Mouse (Mus musculus): ENCODE data around the gene Rnh1. TPM values are rescaled to one million over a fixed set of nuclear protein-coding genes. Genes with fewer than 3 reads are reported as not detected.

Gene Rnh1
- polyA plus RNA-seq, 2 experiments: 92.3 to 216 TPM

DNA sequence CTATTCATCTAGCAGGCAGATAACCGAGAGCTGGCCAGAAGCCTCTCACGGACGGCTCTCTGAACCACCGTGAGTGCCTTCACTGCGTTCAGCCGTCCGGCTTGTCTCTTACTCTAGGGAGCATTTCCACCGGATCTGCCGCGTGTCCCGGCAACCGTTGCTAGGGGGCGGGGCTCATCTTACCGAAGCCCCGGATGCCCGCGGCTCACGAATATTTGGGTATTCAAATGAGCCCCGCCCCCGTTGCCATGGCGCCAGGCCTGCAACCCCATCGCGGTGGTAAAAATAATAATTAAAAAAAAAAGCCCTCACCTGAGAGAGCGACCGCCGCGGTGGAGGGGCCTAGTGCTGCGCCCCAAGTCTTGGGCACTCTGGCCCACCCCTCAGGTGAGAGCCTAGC, 22.2 kb upstream of the Rnh1 start:
- TF ChIP-seq POLR2A (IDR thresholded peaks at IDR 0.05; ENCODE audit: borderline replicate concordance, extremely low read depth, insufficient read depth, insufficient read length): no peak
- Histone ChIP-seq H3K36me3 (ENCODE audit: control insufficient read depth, insufficient read depth, low read length) (peaks cover 31% of the 10 kb centered on the region), H3K4me2 (replicated peaks; ENCODE audit: low read depth, low read length, severe bottlenecking) (peak overlapping the region; percentile 95), H3K9ac (ENCODE audit: low read depth, low read length, severe bottlenecking) (peak overlapping the region; percentile 35), H3K9me3 (ENCODE audit: control insufficient read depth, low read length) (no peaks in the 10 kb centered on the region), H3K4me1 (ENCODE audit: control insufficient read depth, insufficient read depth, low read length) (peaks cover 13% of the 10 kb centered on the region), H3K27ac (replicated peaks; ENCODE audit: low read depth, low read length) (peak overlapping the region; percentile 72), H3K4me3 (replicated peaks; ENCODE audit: low read length) (peak overlapping the region; percentile 92), H3K27me3 (ENCODE audit: control insufficient read depth, insufficient read depth, low read length) (no peaks in the 10 kb centered on the region)
- under 1% methylated on average over 28 of the region's 28 CpGs for WGBS
- ATAC-seq (ENCODE audit: low FRiP score, low read depth): peak; percentile 31
- DNase-seq (ENCODE audit: low spot score): peak; percentile 85

DNA sequence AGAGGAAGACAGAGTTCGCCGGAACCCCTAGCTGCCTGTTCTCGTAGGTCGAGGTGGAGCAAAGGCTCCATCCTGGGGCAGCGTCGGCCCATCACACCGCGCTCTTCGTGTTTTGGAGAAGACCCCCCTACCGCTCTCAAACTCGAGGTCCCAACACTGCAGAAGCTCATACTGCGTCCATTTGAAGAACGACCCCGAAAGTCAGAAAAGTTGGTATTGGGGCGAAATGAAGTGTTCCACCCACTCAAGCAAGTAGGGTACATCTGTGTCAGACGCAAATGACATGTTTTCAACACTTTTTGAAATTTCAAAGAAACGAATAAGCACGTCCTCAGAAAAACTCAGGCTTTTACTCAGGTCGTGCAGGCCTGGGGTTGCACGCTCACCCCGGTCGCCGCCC, 21.8 kb upstream of the Rnh1 start:
- peak overlapping the region; percentile 72 for H3K27ac ChIP-seq (replicated peaks; ENCODE audit: low read depth, low read length)

DNA sequence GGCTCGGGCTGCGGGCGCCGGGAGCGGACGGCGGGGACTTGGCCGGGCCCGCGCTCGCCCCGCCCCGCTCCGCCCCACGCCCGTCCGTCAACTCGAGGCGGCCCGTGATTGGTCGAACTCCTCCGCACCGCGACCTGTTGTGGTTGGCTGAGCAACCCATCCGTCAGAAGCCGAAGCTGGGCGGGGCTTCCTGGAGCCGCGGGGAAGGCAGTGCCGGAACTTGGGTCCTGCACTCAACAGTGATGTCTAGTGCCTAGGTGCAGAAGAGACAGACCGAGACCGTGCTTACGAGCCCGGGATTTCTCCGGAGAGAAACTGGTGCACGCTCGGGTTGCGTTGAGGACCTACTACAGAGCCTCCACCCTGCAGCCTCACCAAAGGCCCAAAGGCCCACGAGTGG, 21.3 kb upstream of the Rnh1 start, which contains the start of the genes Hras and Lrrc56:
Gene Hras, minus strand, starts transcription at position 58 of the 400 bp plus-strand sequence.
Gene Lrrc56, plus strand, starts transcription at position 210 of the 400 bp plus-strand sequence.
- ATAC-seq (ENCODE audit: low FRiP score, low read depth) (peak; percentile 97), DNase-seq (ENCODE audit: low spot score) (peak; percentile 97)
- H3K36me3 ChIP-seq (ENCODE audit: control insufficient read depth, insufficient read depth, low read length): peaks cover 39% of the 10 kb centered on the region
- no peaks in the 10 kb centered on the region for H3K9me3 ChIP-seq (ENCODE audit: control insufficient read depth, low read length)
- H3K9ac ChIP-seq (ENCODE audit: low read depth, low read length, severe bottlenecking): peak within 1 kb of the TSS; percentile 89
- H3K27ac ChIP-seq (replicated peaks; ENCODE audit: low read depth, low read length): peak within 1 kb of the TSS; percentile 79
- TF ChIP-seq POLR2A (IDR thresholded peaks at IDR 0.05; ENCODE audit: borderline replicate concordance, extremely low read depth, insufficient read depth, insufficient read length): no peak
- H3K4me1 ChIP-seq (ENCODE audit: control insufficient read depth, insufficient read depth, low read length): peaks cover 13% of the 10 kb centered on the region
- peak within 1 kb of the TSS; percentile 92 for H3K4me3 ChIP-seq (replicated peaks; ENCODE audit: low read length)
- WGBS: 0% methylated on average over 23 of the region's 39 CpGs
- H3K27me3 ChIP-seq (ENCODE audit: control insufficient read depth, insufficient read depth, low read length): no peaks in the 10 kb centered on the region
- peak within 1 kb of the TSS; percentile 96 for H3K4me2 ChIP-seq (replicated peaks; ENCODE audit: low read depth, low read length, severe bottlenecking)

More for the DNA sequence above, 21.8 kb upstream of the Rnh1 start:
- DNase-seq (ENCODE audit: low spot score): peak; percentile 26
- under 1% methylated on average over 23 of the region's 23 CpGs for WGBS
- ATAC-seq (ENCODE audit: low FRiP score, low read depth): peak; percentile 0; the same call in 1 of the 2 replicates
- Histone ChIP-seq H3K9me3 (ENCODE audit: control insufficient read depth, low read length) (no peaks in the 10 kb centered on the region), H3K27me3 (ENCODE audit: control insufficient read depth, insufficient read depth, low read length) (no peaks in the 10 kb centered on the region), H3K9ac (ENCODE audit: low read depth, low read length, severe bottlenecking) (peak overlapping the region; percentile 38), H3K4me2 (replicated peaks; ENCODE audit: low read depth, low read length, severe bottlenecking) (peak overlapping the region; percentile 95), H3K36me3 (ENCODE audit: control insufficient read depth, insufficient read depth, low read length) (peaks cover 35% of the 10 kb centered on the region), H3K4me3 (replicated peaks; ENCODE audit: low read length) (peak overlapping the region; percentile 92), H3K4me1 (ENCODE audit: control insufficient read depth, insufficient read depth, low read length) (peaks cover 13% of the 10 kb centered on the region)
- TF ChIP-seq POLR2A (IDR thresholded peaks at IDR 0.05; ENCODE audit: borderline replicate concordance, extremely low read depth, insufficient read depth, insufficient read length): no peak

DNA sequence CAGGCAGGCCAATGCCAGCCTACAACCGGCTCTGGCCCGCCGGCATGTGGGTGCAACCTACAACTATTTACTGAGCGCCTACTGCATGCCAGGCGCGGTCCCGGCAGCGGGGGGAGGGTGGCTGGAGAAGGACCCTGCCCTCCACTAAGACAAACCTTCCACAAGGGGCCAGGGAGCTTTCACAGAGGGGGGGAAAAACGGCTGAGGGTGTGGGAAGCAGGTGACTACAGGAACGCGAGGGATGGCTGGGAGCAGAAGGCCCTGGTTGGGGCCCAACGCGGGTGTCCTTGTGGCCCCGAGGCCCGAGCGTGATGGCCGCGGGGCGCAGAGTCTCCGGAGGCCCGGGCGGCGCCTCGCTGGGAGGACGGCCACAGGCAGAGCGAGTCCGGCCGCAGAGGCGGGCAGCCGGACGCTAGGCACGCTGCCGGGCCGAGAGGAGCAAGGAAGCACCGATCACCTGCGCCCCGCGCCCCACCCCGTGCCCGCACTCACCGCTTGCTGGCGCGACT, 20.7 kb upstream of the Rnh1 start:
- Histone ChIP-seq H3K9ac (ENCODE audit: low read depth, low read length, severe bottlenecking) (peak overlapping the region; percentile 89), H3K27me3 (ENCODE audit: control insufficient read depth, insufficient read depth, low read length) (no peaks in the 10 kb centered on the region), H3K4me1 (ENCODE audit: control insufficient read depth, insufficient read depth, low read length) (peaks cover 13% of the 10 kb centered on the region), H3K4me3 (replicated peaks; ENCODE audit: low read length) (peak overlapping the region; percentile 92), H3K36me3 (ENCODE audit: control insufficient read depth, insufficient read depth, low read length) (peaks cover 39% of the 10 kb centered on the region), H3K27ac (replicated peaks; ENCODE audit: low read depth, low read length) (peak overlapping the region; percentile 79), H3K4me2 (replicated peaks; ENCODE audit: low read depth, low read length, severe bottlenecking) (peak overlapping the region; percentile 96), H3K9me3 (ENCODE audit: control insufficient read depth, low read length) (no peaks in the 10 kb centered on the region)
- ATAC-seq (ENCODE audit: low FRiP score, low read depth) (no peak; the same call in 1 of the 2 replicates), DNase-seq (ENCODE audit: low spot score) (no peak)
- WGBS: under 1% methylated on average over 20 of the region's 43 CpGs
- TF ChIP-seq POLR2A (IDR thresholded peaks at IDR 0.05; ENCODE audit: borderline replicate concordance, extremely low read depth, insufficient read depth, insufficient read length): no peak

DNA sequence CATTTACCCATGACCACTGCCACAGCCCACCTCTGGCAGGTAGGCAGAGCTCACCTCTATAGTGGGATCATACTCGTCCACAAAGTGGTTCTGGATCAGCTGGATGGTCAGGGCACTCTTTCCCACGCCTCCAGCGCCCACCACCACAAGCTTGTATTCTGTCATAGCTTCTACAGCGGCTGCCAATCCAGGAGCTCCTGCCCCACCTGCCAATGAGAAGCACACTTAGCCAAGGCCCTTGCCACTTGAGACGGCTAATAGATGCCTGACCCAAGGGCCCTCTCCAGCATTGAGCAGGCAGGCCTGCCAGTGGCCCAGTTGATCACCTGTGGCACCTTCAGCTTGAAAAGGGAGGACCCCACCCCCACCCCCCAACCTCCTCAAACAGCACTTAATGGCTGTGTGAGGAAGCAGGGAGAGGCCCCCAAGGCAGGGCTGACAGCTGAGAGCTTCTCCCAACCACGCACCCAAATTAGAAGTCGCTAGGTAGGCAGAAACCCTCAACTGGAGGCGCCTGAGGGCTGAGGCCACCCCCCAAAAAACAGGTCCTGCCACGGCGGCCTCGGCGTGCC, 20.2 kb upstream of the Rnh1 start:
- Histone ChIP-seq H3K4me1 (ENCODE audit: control insufficient read depth, insufficient read depth, low read length) (peaks cover 13% of the 10 kb centered on the region), H3K27ac (replicated peaks; ENCODE audit: low read depth, low read length) (0 out of 2 replicates have a peak overlapping the region, but pooled peaks have one; percentile 79), H3K4me2 (replicated peaks; ENCODE audit: low read depth, low read length, severe bottlenecking) (peak overlapping the region; percentile 96), H3K9me3 (ENCODE audit: control insufficient read depth, low read length) (no peaks in the 10 kb centered on the region), H3K9ac (ENCODE audit: low read depth, low read length, severe bottlenecking) (peak overlapping the region; percentile 89), H3K27me3 (ENCODE audit: control insufficient read depth, insufficient read depth, low read length) (no peaks in the 10 kb centered on the region), H3K4me3 (replicated peaks; ENCODE audit: low read length) (peak overlapping the region; percentile 92), H3K36me3 (ENCODE audit: control insufficient read depth, insufficient read depth, low read length) (peaks cover 39% of the 10 kb centered on the region)
- DNase-seq (ENCODE audit: low spot score) (peak; percentile 23), ATAC-seq (ENCODE audit: low FRiP score, low read depth) (no peak)
- no peak for TF ChIP-seq POLR2A (IDR thresholded peaks at IDR 0.05; ENCODE audit: borderline replicate concordance, extremely low read depth, insufficient read depth, insufficient read length)
- WGBS: 43% methylated on average over 7 of the region's 12 CpGs

All from limb, embryonic 14.5 days (tissue).